Mouse (Mus musculus) hindbrain, postnatal 0 days (tissue): ENCODE measurements around the gene Gse1. TPM values are rescaled to one million over a fixed set of nuclear protein-coding genes. Genes with fewer than 3 reads are reported as not detected.

Experiments
- ATAC-seq: fragments of 200-750 bp; cut with Nextera tagmentation; 2 replicates; pipeline ENCODE4 v1.8.0; 2017; ENCODE audit warnings: mild to moderate bottlenecking, moderate TSS enrichment, moderate library complexity
- DNase-seq: peaks from one replicate; pipeline ENCODE4 v3.0.0-alpha.2; 2015; ENCODE audit warnings: low spot score
- H3K27ac ChIP-seq: fragments of 300-500 bp; sonication (generic); 2 replicates; pipeline ENCODE4 v1.5.1; 2014; ENCODE audit warnings: mild to moderate bottlenecking
- H3K27me3 ChIP-seq: fragments of 300-500 bp; sonication (generic); 2 replicates; pipeline ENCODE4 v1.6.1; 2014; ENCODE audit warnings: low read length, mixed read lengths; ENCODE audit not compliant: insufficient read depth
- H3K36me3 ChIP-seq: fragments of 300-500 bp; sonication (generic); 2 replicates; pipeline ENCODE4 v1.6.1; 2014; ENCODE audit warnings: low read length, mixed read lengths; ENCODE audit not compliant: insufficient read depth
- H3K4me1 ChIP-seq: fragments of 300-500 bp; sonication (generic); 2 replicates; pipeline ENCODE4 v1.6.1; 2014; ENCODE audit warnings: antibody characterized with exemption, low read length, mixed read lengths; ENCODE audit not compliant: insufficient read depth
- H3K4me2 ChIP-seq: fragments of 300-500 bp; sonication (generic); 2 replicates; pipeline ENCODE4 v1.6.1; 2014; ENCODE audit warnings: low read depth, mild to moderate bottlenecking, low read length, moderate library complexity, mixed read lengths
- H3K4me3 ChIP-seq: fragments of 300-500 bp; sonication (generic); 2 replicates; pipeline ENCODE4 v1.5.1; 2014; ENCODE audit warnings: low read length
- H3K9ac ChIP-seq: fragments of 300-500 bp; sonication (generic); replicated peaks from 2 replicates; pipeline ENCODE4 v1.6.1; 2014; ENCODE audit warnings: mild to moderate bottlenecking, low read length, moderate library complexity, mixed read lengths
- H3K9me3 ChIP-seq: fragments of 300-500 bp; sonication (generic); 2 replicates; pipeline ENCODE4 v1.6.1; 2016; ENCODE audit warnings: low read length, mixed read lengths
- CTCF ChIP-seq: IDR thresholded peaks from 2 replicates; pipeline ENCODE4 v1.5.1; 2016; ENCODE audit warnings: antibody characterized with exemption, control low read depth, low read depth
- WGBS: fragments of 180-500 bp; shearing (Covaris S2); extraction: QIAGEN DNeasy Blood & Tissue Kit; methylation state at CpG from one replicate; pipeline ENCODE4 v1.1.7; 2014; 5-methylcytosine and 5-hydroxymethylcytosine counted together
- polyA plus RNA-seq: library from polyadenylated mRNA; unstranded; fragments of >200 nt; fragmentation: Nextera tagmentation; extraction: Ambion mirVana; gene quantifications from 2 replicates; pipeline ENCODE4 v1.2.1, GENCODE M21; 2015
- total RNA-seq: library from RNA; depleted of rRNA; stranded (reverse); fragments of >200 nt; gene quantifications from 2 replicates; pipeline ENCODE4 v1.2.3, GENCODE M21; 2014

The Gse1 gene
- total and polyA plus RNA-seq, 2 experiments from 2014 or later, result 13.4 to 48.3 TPM

DNA sequence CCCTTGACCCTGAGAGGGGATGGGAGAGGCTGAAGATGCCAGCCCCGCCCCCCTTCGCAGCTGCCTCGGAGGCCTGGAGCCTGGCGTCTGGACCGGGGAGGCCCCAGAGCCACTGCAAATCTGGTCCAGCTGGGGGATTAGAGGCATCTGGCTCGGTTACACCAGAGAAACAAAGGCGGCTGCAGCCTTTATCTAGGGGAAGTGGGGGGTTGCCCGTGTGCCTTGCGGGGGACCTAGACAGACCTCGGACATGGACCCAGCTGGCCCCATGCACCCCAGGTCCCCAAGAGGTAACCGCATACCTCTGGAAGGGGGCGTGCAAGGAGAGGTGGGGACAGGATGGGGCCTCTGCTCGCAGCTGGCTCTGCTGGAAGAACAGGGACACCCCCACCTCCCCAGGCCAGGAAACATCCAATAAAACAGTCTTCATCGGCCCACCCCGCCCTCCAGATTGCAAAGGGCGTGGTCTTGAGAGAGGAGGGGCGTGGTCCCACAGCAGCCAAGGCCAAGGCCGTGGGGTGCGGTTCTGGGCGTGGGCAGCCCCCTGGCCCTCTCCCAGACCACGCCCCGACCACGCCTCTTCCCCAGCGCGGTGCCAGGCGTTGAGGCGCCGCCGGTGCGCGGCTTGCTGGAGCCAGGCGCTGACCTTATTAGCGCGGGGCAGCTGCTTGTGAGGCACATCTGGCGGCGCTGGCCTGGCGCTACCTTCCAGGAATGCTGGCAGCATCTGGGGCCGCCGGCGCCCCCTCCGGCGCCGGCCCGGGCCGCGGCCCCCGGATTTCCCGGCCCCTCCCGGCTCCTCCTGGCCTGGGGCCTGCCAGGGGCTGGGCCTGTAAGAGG lies 48.0 kb downstream of the Gse1 start:
- H3K36me3 ChIP-seq, result no peaks in the 10 kb centered on the region
- peak; percentile 65 for DNase-seq
- peak overlapping the region; percentile 55 for H3K9ac ChIP-seq

DNA sequence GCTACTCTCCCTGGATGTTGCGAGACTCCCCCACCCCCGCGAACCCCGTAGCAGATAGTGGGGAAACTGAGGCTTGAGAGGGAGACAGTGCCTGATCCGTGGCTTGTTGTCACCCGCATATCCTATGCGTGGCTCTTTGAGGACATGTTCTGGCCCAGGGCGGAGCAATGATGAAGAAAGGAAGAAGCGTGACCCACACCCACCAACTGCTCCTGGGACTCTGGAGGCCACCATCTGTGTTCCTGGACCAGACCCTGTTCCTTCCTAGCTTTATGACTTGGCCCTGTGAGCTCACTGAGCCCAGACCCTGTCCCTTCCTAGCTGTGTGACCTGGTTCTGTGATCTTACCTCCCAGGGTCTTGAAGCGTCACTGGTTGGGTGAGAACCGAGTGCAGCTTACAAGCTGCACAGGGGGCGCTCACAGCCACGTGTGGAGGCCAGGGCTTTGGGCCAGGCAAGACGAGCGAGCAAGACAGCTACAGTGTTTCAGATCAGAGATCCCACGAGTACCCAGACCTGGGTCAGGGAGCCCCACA lies 48.7 kb downstream of the Gse1 start:
- 16% methylated on average over 16 of the region's 16 CpGs for WGBS
- H3K4me1 ChIP-seq, result peaks cover 14% of the 10 kb centered on the region
- DNase-seq (no peak), ATAC-seq (0 out of 2 replicates have a peak, but pooled peaks have one; percentile 6)
- H3K9ac ChIP-seq, result peak overlapping the region; percentile 55
- no peaks in the 10 kb centered on the region for H3K27me3 ChIP-seq
- no peaks in the 10 kb centered on the region for H3K9me3 ChIP-seq
- H3K4me3 ChIP-seq, result peak overlapping the region; percentile 28
- peak overlapping the region; percentile 59 for H3K4me2 ChIP-seq
- H3K36me3 ChIP-seq, result no peaks in the 10 kb centered on the region
- peak; percentile 35; the same call in 1 of the 2 replicates for TF ChIP-seq CTCF
- 0 out of 2 replicates have a peak overlapping the region, but pooled peaks have one; percentile 11 for H3K27ac ChIP-seq

More for the DNA sequence above, 48.0 kb downstream of the Gse1 start:
- peak; percentile 59 for ATAC-seq
- H3K4me2 ChIP-seq, result peak overlapping the region; percentile 59
- peaks cover 15% of the 10 kb centered on the region for H3K4me1 ChIP-seq
- no peak for TF ChIP-seq CTCF
- WGBS, result 2% methylated on average over 48 of the region's 49 CpGs
- 0 out of 2 replicates have a peak overlapping the region, but pooled peaks have one; percentile 11 for H3K27ac ChIP-seq
- H3K9me3 ChIP-seq, result no peaks in the 10 kb centered on the region
- peak overlapping the region; percentile 28 for H3K4me3 ChIP-seq
- H3K27me3 ChIP-seq, result no peaks in the 10 kb centered on the region

DNA sequence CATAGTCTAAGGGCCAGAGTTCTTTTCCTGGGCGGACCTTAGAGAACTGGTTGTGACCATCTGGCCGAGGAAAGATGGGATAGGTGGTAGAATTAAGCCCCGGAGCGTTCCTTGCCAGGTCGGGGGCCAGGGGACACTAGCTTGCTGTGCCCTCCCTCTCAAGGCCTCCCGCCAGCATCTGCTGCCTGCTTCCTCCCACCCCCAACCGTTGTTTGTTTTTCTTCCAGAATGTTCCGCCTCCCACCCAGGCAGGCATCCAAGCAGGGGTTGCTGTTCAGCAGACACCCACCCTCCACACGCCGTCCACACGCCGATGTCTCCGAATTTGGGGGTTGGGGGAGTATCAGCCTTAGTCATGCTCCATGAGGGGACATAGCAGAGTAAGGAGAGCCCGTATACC lies 49.8 kb downstream of the Gse1 start:
- Histone ChIP-seq H3K36me3 (no peaks in the 10 kb centered on the region), H3K9me3 (no peaks in the 10 kb centered on the region), H3K4me2 (no peak overlapping the region), H3K9ac (no peak overlapping the region), H3K27me3 (no peaks in the 10 kb centered on the region), H3K4me1 (peaks cover 17% of the 10 kb centered on the region), H3K27ac (no peak overlapping the region), H3K4me3 (no peak overlapping the region)
- 54% methylated on average over 14 of the region's 14 CpGs for WGBS
- DNase-seq (no peak), ATAC-seq (no peak)
- no peak for TF ChIP-seq CTCF

DNA sequence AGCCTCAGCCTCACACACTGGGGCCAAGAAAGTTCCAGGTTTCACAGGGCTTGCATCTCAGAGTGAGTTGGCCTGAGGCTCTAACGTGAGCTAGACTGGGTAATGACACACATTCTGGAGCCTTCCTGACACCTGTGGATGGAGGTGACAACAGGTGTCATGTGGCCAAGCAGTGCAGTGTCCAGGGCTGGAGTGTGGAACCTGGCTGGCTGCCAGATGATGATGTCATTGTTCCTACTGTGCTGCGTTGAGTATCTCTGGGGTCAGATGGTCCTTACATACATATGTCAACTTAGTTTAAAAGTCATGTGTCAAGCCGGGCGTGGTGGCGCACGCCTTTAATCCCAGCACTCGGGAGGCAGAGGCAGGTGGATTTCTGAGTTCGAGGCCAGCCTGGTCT lies 51.2 kb downstream of the Gse1 start:
- Histone ChIP-seq H3K4me3 (no peak overlapping the region), H3K9ac (no peak overlapping the region), H3K27ac (no peak overlapping the region), H3K4me2 (no peak overlapping the region), H3K4me1 (peaks cover 27% of the 10 kb centered on the region), H3K36me3 (no peaks in the 10 kb centered on the region), H3K9me3 (no peaks in the 10 kb centered on the region), H3K27me3 (no peaks in the 10 kb centered on the region)
- no peak for ATAC-seq
- no peak for TF ChIP-seq CTCF
- no peak for DNase-seq
- WGBS, result 84% methylated on average over 7 of the region's 8 CpGs

DNA sequence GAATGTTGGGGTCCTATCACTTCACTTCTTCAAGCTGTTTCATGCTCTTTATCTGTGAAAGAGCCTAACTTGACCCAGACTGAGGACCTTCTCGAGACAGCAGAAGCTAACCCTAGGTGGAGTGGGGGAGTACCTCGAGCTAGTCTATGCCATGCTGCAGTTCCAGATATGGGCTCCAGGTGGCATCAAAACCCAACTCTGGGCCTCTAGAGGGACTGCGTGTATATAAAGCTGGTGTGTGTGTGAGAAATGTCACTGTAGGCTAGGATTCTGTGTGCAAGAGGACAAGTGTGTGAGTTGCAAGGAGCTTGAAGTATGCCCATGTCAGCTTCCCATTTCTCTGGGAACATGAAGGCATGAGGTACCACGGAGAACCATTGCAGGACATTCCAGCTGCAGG lies 53.2 kb downstream of the Gse1 start:
- H3K4me2 ChIP-seq, result no peak overlapping the region
- 18% methylated on average over 4 of the region's 4 CpGs for WGBS
- H3K27ac ChIP-seq, result no peak overlapping the region
- ATAC-seq, result peak; percentile 71
- peak; percentile 97 for TF ChIP-seq CTCF
- H3K36me3 ChIP-seq, result no peaks in the 10 kb centered on the region
- peaks cover 31% of the 10 kb centered on the region for H3K4me1 ChIP-seq
- no peaks in the 10 kb centered on the region for H3K9me3 ChIP-seq
- H3K27me3 ChIP-seq, result no peaks in the 10 kb centered on the region
- no peak overlapping the region for H3K9ac ChIP-seq
- peak; percentile 92 for DNase-seq
- no peak overlapping the region for H3K4me3 ChIP-seq

DNA sequence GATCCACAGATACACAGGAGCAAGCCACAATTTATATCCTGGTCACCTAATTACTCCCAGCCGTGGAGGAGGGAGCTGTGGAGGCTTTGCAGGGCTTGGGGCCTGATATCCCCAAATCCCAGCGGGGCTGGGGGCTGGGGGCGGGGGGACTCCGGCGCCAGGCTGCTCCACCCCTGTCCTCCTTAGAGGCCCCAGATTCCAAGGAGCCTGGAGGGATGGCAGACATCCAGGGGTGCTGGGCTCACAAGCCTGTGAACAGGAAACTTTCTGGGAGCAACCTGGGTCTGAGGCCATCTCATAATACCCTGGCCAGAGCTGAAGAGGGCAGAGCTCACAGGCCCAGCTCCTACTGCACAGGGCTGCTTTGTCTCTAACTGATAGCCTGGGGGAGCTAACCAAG lies 54.2 kb downstream of the Gse1 start:
- WGBS, result 42% methylated on average over 5 of the region's 5 CpGs
- DNase-seq, result no peak
- Histone ChIP-seq H3K4me3 (no peak overlapping the region), H3K4me1 (peaks cover 24% of the 10 kb centered on the region), H3K4me2 (no peak overlapping the region), H3K9ac (no peak overlapping the region), H3K9me3 (no peaks in the 10 kb centered on the region), H3K27me3 (no peaks in the 10 kb centered on the region), H3K36me3 (no peaks in the 10 kb centered on the region), H3K27ac (no peak overlapping the region)
- no peak for TF ChIP-seq CTCF
- no peak for ATAC-seq
